ENCODE assay signal across 25 mouse cellular contexts in the genomic region with DNA sequence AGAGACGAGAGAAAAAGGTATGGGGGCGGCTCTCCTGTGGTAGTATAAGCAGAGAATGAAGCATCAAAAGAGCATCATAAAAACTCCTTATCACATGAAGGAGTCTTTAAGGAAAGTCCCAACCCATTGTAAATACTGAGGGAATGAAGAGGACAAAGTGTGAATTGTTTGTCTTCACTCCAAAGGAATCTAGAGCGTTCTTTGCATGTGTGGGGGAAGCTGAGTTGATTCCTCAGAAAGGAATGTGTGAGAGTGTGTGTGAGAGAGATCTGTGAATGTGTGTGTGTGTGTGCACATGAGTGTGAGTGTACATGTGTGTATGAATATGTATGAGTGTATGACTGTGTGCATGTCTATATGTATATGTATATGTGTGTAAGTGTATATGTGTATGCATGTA. TPM values are rescaled to one million over a fixed set of nuclear protein-coding genes. Genes with fewer than 3 reads are reported as not detected.
DNase-seq lines count a peak whose midpoint lies in the region; ATAC-seq and TF ChIP-seq lines count a peak whose summit lies in the region.
"Had no signal": no experiment of that assay in that cellular context is flagged by ENCODE, and none has a peak within 500 bp of the region (broad histone marks: within the 10 kb centered on the region; RNA-seq: fewer than 3 reads in every experiment).

No protein-coding gene starts in this region.

- no peak for TF ChIP-seq EP300 in liver, postnatal 0 days (IDR thresholded peaks at IDR 0.05; ENCODE audit: low read depth)

- 73% methylated on average over 3 of the region's 3 CpGs for WGBS in liver, embryonic 12.5 days (ENCODE audit: insufficient replicate concordance)
- 57% methylated on average over 3 of the region's 3 CpGs for WGBS in liver, postnatal 0 days (ENCODE audit: insufficient replicate concordance)
- WGBS in liver, embryonic 13.5 days (ENCODE audit: insufficient replicate concordance): 74% methylated on average over 3 of the region's 3 CpGs

- no peaks in the 10 kb centered on the region for H3K36me3 ChIP-seq in liver, embryonic 12.5 days
- H3K36me3 ChIP-seq in liver, postnatal 0 days (replicated peaks; ENCODE audit: insufficient read depth, low read length): no peaks in the 10 kb centered on the region
- H3K36me3 ChIP-seq in liver, embryonic 13.5 days: no peaks in the 10 kb centered on the region
- H3K36me3 ChIP-seq: embryonic facial prominence, embryonic 13.5 days; heart, embryonic 10.5 days; limb, embryonic 13.5 days; lung, embryonic 15.5 days; midbrain, embryonic 10.5 days had no signal

- CTCF ChIA-PET in Patski (lab: Charles Lee): interaction anchor here (1.0 kb wide), 1 partner anchor 8 kb away, joined by 3 read pairs; no protein-coding TSS in a partner anchor

- no peak for TF ChIP-seq CTCF in liver, postnatal 0 days (IDR thresholded peaks at IDR 0.05; ENCODE audit: low read depth)
- TF ChIP-seq CTCF in Patski (IDR thresholded peaks at IDR 0.05): no peak

- in situ Hi-C loops in Patski (cut with MboI; ENCODE audit: low pct_unique_long_range_greater_than_20kb): no loop called here

- H3K27ac ChIP-seq in liver, embryonic 12.5 days: peak overlapping the region; percentile 87
- H3K27ac ChIP-seq in liver, postnatal 0 days (ENCODE audit: low read depth): no peak overlapping the region
- H3K27ac ChIP-seq in liver, embryonic 13.5 days: peak overlapping the region; percentile 85
- H3K27ac ChIP-seq: embryonic facial prominence, embryonic 13.5 days; forebrain, embryonic 13.5 days; hindbrain, embryonic 14.5 days; limb, embryonic 13.5 days; lung, embryonic 15.5 days; macrophage had no signal

- DNase-seq in liver, postnatal 0 days: no peak
- DNase-seq in 3T3-L1 (ENCODE audit: low read depth, low spot score) (peak; percentile 27), Patski (ENCODE audit: low read depth, low spot score) (no peak)
- DNase-seq in liver, embryonic 13.5 days: no peak
- DNase-seq in ovary, adult 18-20 months (ENCODE audit: low spot score): no peak
- DNase-seq: cerebellum, adult 8-10 months; embryo, embryonic 11 days; heart, postnatal 4 days; layer of hippocampus, postnatal 36 days; right cerebral cortex, postnatal 25 days; thymus, postnatal 25 days had no signal

- H3K4me3 ChIP-seq in liver, embryonic 12.5 days: no peak overlapping the region
- no peak overlapping the region for H3K4me3 ChIP-seq in liver, postnatal 0 days (ENCODE audit: low read depth, low read length)
- no peak overlapping the region for H3K4me3 ChIP-seq in liver, embryonic 13.5 days (replicated peaks)
- H3K4me3 ChIP-seq: embryonic facial prominence, embryonic 13.5 days; forebrain, embryonic 13.5 days; heart, embryonic 10.5 days; limb, embryonic 13.5 days; lung, embryonic 15.5 days; midbrain, embryonic 10.5 days had no signal

- ATAC-seq in liver, embryonic 12.5 days: no peak
- ATAC-seq in liver, postnatal 0 days: no peak
- peak; percentile 60 for ATAC-seq in Patski
- ATAC-seq in liver, embryonic 13.5 days (ENCODE audit: low read depth): no peak
- ATAC-seq in activated CD4-positive, CD25-positive, alpha-beta regulatory T cell, adult 4 months: no peak
- ATAC-seq: forebrain, embryonic 13.5 days; inflammation-experienced regulatory T-cells, adult 6 months had no signal

- POLR2A ChIA-PET in Patski (lab: Charles Lee): no interaction called here

- H3K9ac ChIP-seq in liver, embryonic 12.5 days: no peak overlapping the region
- no peak overlapping the region for H3K9ac ChIP-seq in liver, postnatal 0 days (replicated peaks)
- H3K9ac ChIP-seq in liver, embryonic 13.5 days: no peak overlapping the region
- H3K9ac ChIP-seq: embryonic facial prominence, embryonic 13.5 days; forebrain, embryonic 13.5 days; hindbrain, embryonic 14.5 days; limb, embryonic 13.5 days; lung, embryonic 15.5 days had no signal

- peaks cover 63% of the 10 kb centered on the region for H3K4me1 ChIP-seq in liver, embryonic 12.5 days
- peaks cover 11% of the 10 kb centered on the region; the same call in 1 of the 2 replicates for H3K4me1 ChIP-seq in liver, postnatal 0 days (ENCODE audit: insufficient read depth)
- H3K4me1 ChIP-seq in liver, embryonic 13.5 days (replicated peaks): peaks cover 63% of the 10 kb centered on the region
- H3K4me1 ChIP-seq: embryonic facial prominence, embryonic 13.5 days had no signal

- no peaks in the 10 kb centered on the region for H3K9me3 ChIP-seq in liver, embryonic 12.5 days (replicated peaks)
- H3K9me3 ChIP-seq in liver, postnatal 0 days (ENCODE audit: low read length): no peaks in the 10 kb centered on the region
- H3K9me3 ChIP-seq in liver, embryonic 13.5 days (replicated peaks): no peaks in the 10 kb centered on the region
- H3K9me3 ChIP-seq: embryonic facial prominence, embryonic 13.5 days; forebrain, embryonic 13.5 days; heart, embryonic 10.5 days; limb, embryonic 13.5 days; lung, embryonic 15.5 days; midbrain, embryonic 10.5 days had no signal

- H3K27me3 ChIP-seq in liver, embryonic 12.5 days (replicated peaks): no peaks in the 10 kb centered on the region
- H3K27me3 ChIP-seq in liver, postnatal 0 days (ENCODE audit: insufficient read depth, low read length): no peaks in the 10 kb centered on the region
- no peaks in the 10 kb centered on the region for H3K27me3 ChIP-seq in Patski
- no peaks in the 10 kb centered on the region for H3K27me3 ChIP-seq in liver, embryonic 13.5 days
- H3K27me3 ChIP-seq: embryonic facial prominence, embryonic 13.5 days; forebrain, embryonic 13.5 days; lung, embryonic 15.5 days had no signal

- no peak overlapping the region for H3K4me2 ChIP-seq in liver, embryonic 12.5 days
- no peak overlapping the region for H3K4me2 ChIP-seq in liver, postnatal 0 days (ENCODE audit: low read depth, low read length)
- no peak overlapping the region for H3K4me2 ChIP-seq in liver, embryonic 13.5 days
- H3K4me2 ChIP-seq: embryonic facial prominence, embryonic 13.5 days; forebrain, embryonic 13.5 days; hindbrain, embryonic 14.5 days; limb, embryonic 13.5 days; lung, embryonic 15.5 days had no signal

RNA-seq across cellular contexts. Expression of a gene that starts 12.7 kb away (rescaled TPM):
- not detected in 2 replicates for polyA plus RNA-seq in liver, embryonic 12.5 days (2016; fragmentation: Nextera tagmentation; extraction: Ambion mirVana)
- polyA plus RNA-seq in liver, postnatal 0 days (2015; fragmentation: Nextera tagmentation; extraction: Ambion mirVana): not detected in 2 replicates
- polyA plus RNA-seq in Patski (2021): not detected
- not detected in 2 replicates for polyA plus RNA-seq in liver, embryonic 13.5 days (2015; fragmentation: Nextera tagmentation; extraction: Ambion mirVana)
- polyA plus RNA-seq in activated CD4-positive, CD25-positive, alpha-beta regulatory T cell, adult 4 months (2017; shearing (Covaris generic)): not detected
- polyA plus RNA-seq: brain, embryonic 14.5 days; embryonic facial prominence, embryonic 13.5 days; forebrain, embryonic 13.5 days; heart, embryonic 10.5 days; heart, embryonic 16.5 days; hindbrain, embryonic 14.5 days; inflammation-experienced regulatory T-cells, adult 6 months; limb, embryonic 13.5 days; lung, embryonic 15.5 days; macrophage; midbrain, embryonic 10.5 days; spleen, adult 2 months had no signal

RNA-seq across cellular contexts. Expression of a gene that starts 22.2 kb away (rescaled TPM):
- 26.7 and 27.6 TPM in 2 replicates for polyA plus RNA-seq in liver, embryonic 12.5 days (2016; fragmentation: Nextera tagmentation; extraction: Ambion mirVana)
- 9.3 and 12.2 TPM in 2 replicates for polyA plus RNA-seq in liver, postnatal 0 days (2015; fragmentation: Nextera tagmentation; extraction: Ambion mirVana)
- polyA plus RNA-seq in Patski (2021): 13.8 TPM
- 14.7 and 20.2 TPM in 2 replicates for polyA plus RNA-seq in liver, embryonic 13.5 days (2015; fragmentation: Nextera tagmentation; extraction: Ambion mirVana)
- 10 to 100 TPM in 1 of 2 experiments, 1 to 10 TPM in 1; 9.2 to 10.6 TPM for polyA plus RNA-seq in activated CD4-positive, CD25-positive, alpha-beta regulatory T cell, adult 4 months (2017; shearing (Covaris generic))

RNA-seq across cellular contexts. Expression of a gene that starts 58.0 kb away (rescaled TPM):
- 3.0 and 3.1 TPM in 2 replicates for polyA plus RNA-seq in liver, embryonic 12.5 days (2016; fragmentation: Nextera tagmentation; extraction: Ambion mirVana)
- 1.1 and 1.3 TPM in 2 replicates for polyA plus RNA-seq in liver, postnatal 0 days (2015; fragmentation: Nextera tagmentation; extraction: Ambion mirVana)
- polyA plus RNA-seq in Patski (2021): 24.9 TPM
- 1.5 and 2.0 TPM in 2 replicates for polyA plus RNA-seq in liver, embryonic 13.5 days (2015; fragmentation: Nextera tagmentation; extraction: Ambion mirVana)
- polyA plus RNA-seq in activated CD4-positive, CD25-positive, alpha-beta regulatory T cell, adult 4 months (2017; shearing (Covaris generic)): 10 to 100 TPM in 1 of 2 experiments, 1 to 10 TPM in 1; 9.7 to 10.1 TPM
